Mouse (Mus musculus): ENCODE data around the gene Cxcl1. TPM values are rescaled to one million over a fixed set of nuclear protein-coding genes. Genes with fewer than 3 reads are reported as not detected.

Gene Cxcl1
- total RNA-seq, 2 experiments from 2014 or later = not detected

Other genes starting within 250 kb of the Cxcl1 start
- gene Cxcl5, start 131.9 kb upstream of the Cxcl1 start, total RNA-seq (2021) = under 1 TPM in 1 of 2 experiments, not detected in 1; 0.20 TPM
- gene Ppbp, start 122.7 kb upstream of the Cxcl1 start, total RNA-seq (2021) = under 1 TPM in 1 of 2 experiments, not detected in 1; 0.88 TPM
- gene Pf4, start 118.8 kb upstream of the Cxcl1 start, total RNA-seq (2021) = 1 to 10 TPM; 2.3 to 2.9 TPM
- not detected for gene Cxcl3, start 105.1 kb upstream of the Cxcl1 start, total RNA-seq (2021)
- not detected for gene Cxcl15, start 96.7 kb upstream of the Cxcl1 start, total RNA-seq (2021)
- not detected for gene Cxcl2, start 12.6 kb downstream of the Cxcl1 start, total RNA-seq (2021)
- 10 to 100 TPM; 17.0 to 17.8 TPM for gene Mthfd2l, start 39.9 kb downstream of the Cxcl1 start, total RNA-seq (2021)
- gene Epgn, start 136.2 kb downstream of the Cxcl1 start, total RNA-seq (2021) = under 1 TPM in 1 of 2 experiments, not detected in 1; 0.23 TPM
- gene Ereg, start 183.4 kb downstream of the Cxcl1 start, total RNA-seq (2021) = not detected
- not detected for gene Areg, start 248.4 kb downstream of the Cxcl1 start, total RNA-seq (2021)